Mouse (Mus musculus): ENCODE data around the gene Foxf1. TPM values are rescaled to one million over a fixed set of nuclear protein-coding genes. Genes with fewer than 3 reads are reported as not detected.

The Foxf1 gene
- polyA plus RNA-seq, 1 experiment, result not detected

DNA sequence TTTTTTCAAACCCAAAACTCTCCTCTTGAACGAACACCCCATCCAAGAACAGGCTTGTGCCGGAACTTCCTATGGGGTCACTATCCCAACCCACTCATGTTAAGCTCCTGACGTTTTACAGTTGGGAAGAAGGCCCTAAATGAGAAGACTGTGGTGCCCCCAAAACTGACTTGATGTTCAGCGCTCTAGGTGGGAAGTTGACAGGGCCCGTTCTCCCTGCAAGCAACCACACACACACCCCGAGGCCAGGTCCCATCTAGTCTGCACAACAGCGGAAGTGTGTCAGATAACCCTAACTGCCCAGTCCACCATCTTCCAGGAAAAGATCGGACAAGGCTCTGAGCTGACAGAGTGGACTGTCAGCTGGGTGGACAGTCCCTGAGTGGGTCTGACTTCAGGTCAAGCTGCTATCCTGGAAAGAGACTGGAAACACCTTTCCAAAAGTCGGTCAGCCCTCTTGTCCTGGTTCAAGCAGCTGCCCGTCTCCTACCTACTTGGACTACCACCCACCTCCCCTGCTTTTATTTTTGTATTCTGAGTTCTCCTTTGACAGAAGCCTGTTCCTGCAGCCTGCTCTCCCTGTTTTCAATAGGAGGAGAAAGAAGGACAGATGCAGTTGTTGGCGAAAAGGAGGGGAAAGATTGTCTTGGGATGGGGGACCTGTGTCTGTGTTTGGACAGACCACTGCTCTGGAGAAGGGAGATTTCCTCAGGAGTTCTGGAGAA is 11.6 kb upstream of the Foxf1 start:
- no peak overlapping the region for H3ac ChIP-seq (ENCODE audit: control insufficient read depth, insufficient read length)
- H3K27me3 ChIP-seq (ENCODE audit: control insufficient read depth, insufficient read depth, insufficient read length), result peaks cover 91% of the 10 kb centered on the region
- no peak overlapping the region for H3K4me3 ChIP-seq
- H3K79me2 ChIP-seq (ENCODE audit: control insufficient read depth, insufficient read depth), result no peaks in the 10 kb centered on the region
- no peak overlapping the region for H3K4me2 ChIP-seq (ENCODE audit: low read depth)
- no peaks in the 10 kb centered on the region for H3K36me3 ChIP-seq (ENCODE audit: control insufficient read depth, insufficient read depth)
- no peak for TF ChIP-seq TCF3 (IDR thresholded peaks at IDR 0.05; ENCODE audit: insufficient read length, low read depth)
- no peak for TF ChIP-seq REST (IDR thresholded peaks at IDR 0.05; ENCODE audit: insufficient read depth, insufficient read length)
- TF ChIP-seq USF1 (IDR thresholded peaks at IDR 0.05; ENCODE audit: low read depth), result no peak
- no peak for TF ChIP-seq E2F4 (IDR thresholded peaks at IDR 0.05; ENCODE audit: insufficient read depth)
- TF ChIP-seq SRF (IDR thresholded peaks at IDR 0.05; ENCODE audit: control insufficient read depth, insufficient read length, low read depth), result no peak
- TF ChIP-seq TCF12 (IDR thresholded peaks at IDR 0.05; ENCODE audit: insufficient read depth, poor library complexity, severe bottlenecking), result no peak
- TF ChIP-seq MYOG (IDR thresholded peaks at IDR 0.05; ENCODE audit: control insufficient read depth in 1 of 3, insufficient read depth in 1 of 3, insufficient read length in 2 of 3, low read depth in 2 of 3), result no peak
- TF ChIP-seq MAX (IDR thresholded peaks at IDR 0.05; ENCODE audit: low read depth), result no peak
- TF ChIP-seq CEBPB (IDR thresholded peaks at IDR 0.05; ENCODE audit: insufficient read depth, poor library complexity, severe bottlenecking), result no peak
- TF ChIP-seq POLR2A (IDR thresholded peaks at IDR 0.05; ENCODE audit: insufficient read length, low read depth), result no peak
- no peak for TF ChIP-seq POLR2AphosphoS2 (IDR thresholded peaks at IDR 0.05; ENCODE audit: insufficient read length, low read depth)

DNA sequence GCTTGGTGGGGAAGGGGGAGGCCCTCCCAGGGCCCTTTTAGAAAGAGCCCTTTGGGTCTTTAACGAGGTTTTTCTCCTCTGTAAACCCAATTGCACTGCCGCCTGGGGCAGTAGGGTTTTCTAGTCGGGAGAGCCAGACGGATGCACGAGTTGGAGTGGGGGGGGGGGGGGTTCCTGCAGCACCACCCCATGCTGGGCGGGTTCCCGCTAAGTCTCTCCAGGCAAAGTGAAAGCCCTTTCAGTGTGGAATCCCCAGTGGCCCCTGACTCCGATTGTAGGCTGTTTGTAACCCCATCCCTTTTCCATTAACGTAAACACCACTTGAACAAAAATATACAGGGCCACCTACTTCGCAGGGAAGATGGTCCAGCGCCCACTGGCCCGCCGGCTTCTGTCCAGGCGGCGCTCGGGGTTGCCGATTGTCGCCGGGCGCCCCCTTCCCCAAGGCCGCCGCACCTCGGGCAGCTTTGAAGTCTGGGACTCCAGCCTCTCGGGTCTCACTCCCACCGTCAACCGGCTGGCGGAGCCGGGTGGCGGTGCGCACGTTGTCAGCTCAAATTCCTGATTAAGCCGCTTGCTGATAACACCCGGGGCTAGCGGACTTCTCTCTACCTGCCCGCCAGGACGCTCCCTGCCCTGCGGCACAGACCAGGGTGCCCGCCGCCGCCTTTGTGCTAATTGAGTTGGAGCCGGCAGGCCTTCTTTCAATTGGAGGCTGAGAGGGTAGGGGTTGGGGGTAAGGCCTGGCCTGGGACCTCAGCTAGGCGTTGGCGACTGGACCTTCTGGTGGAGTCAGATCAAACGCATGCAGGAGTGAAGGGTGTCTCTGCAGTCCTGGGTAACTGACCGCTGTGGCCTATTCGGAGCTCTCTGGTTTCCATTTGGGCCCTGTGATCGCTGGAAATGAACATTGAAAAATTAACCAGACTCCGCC is 10.7 kb upstream of the Foxf1 start:
- Histone ChIP-seq H3K27me3 (ENCODE audit: control insufficient read depth, insufficient read depth, insufficient read length) (peaks cover 95% of the 10 kb centered on the region), H3K4me2 (ENCODE audit: low read depth) (no peak overlapping the region), H3K4me3 (no peak overlapping the region), H3K36me3 (ENCODE audit: control insufficient read depth, insufficient read depth) (no peaks in the 10 kb centered on the region), H3K79me2 (ENCODE audit: control insufficient read depth, insufficient read depth) (no peaks in the 10 kb centered on the region), H3ac (ENCODE audit: control insufficient read depth, insufficient read length) (no peak overlapping the region)
- TF ChIP-seq E2F4 (IDR thresholded peaks at IDR 0.05; ENCODE audit: insufficient read depth), result no peak
- no peak for TF ChIP-seq TCF3 (IDR thresholded peaks at IDR 0.05; ENCODE audit: insufficient read length, low read depth)
- no peak for TF ChIP-seq POLR2AphosphoS2 (IDR thresholded peaks at IDR 0.05; ENCODE audit: insufficient read length, low read depth)
- no peak for TF ChIP-seq SRF (IDR thresholded peaks at IDR 0.05; ENCODE audit: control insufficient read depth, insufficient read length, low read depth)
- no peak for TF ChIP-seq USF1 (IDR thresholded peaks at IDR 0.05; ENCODE audit: low read depth)
- no peak for TF ChIP-seq REST (IDR thresholded peaks at IDR 0.05; ENCODE audit: insufficient read depth, insufficient read length)
- no peak for TF ChIP-seq CEBPB (IDR thresholded peaks at IDR 0.05; ENCODE audit: insufficient read depth, poor library complexity, severe bottlenecking)
- TF ChIP-seq TCF12 (IDR thresholded peaks at IDR 0.05; ENCODE audit: insufficient read depth, poor library complexity, severe bottlenecking), result no peak

DNA sequence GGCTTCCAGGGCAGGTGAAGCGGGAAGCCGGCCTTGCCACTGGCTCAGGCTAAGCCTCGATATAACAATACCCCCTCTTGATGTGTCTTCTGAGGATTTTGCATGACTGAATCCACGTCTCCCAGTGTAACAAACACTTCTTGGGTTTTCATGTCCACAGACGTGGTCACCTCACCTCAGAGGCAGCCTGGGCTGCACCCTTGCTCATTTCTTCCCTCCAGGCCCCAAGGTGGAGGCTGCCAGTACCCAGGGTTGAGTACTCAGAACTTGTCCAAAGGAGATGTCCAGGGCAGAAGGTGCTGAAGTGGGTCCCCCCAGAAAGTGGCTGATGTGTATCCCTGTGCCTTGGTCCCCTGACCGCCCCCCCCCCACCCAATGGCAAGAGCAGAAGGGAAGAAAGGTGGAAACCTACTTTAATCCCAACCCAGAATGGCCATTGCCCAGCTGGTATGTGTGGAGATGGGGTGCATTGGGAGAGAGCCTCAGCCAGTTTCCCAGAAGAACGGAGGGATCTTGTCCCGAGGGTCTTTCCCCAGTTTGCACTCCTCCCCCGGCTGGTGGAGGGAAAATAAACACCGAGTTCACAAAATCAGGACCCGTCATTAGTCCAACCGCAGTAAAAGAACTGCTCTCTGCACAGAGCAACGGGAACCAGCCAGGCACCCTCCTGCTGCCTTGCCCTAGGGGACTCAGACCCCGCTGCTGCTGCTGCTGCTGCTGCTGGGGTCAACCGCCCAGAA is 9.9 kb upstream of the Foxf1 start:
- no peak overlapping the region for H3K4me2 ChIP-seq (ENCODE audit: low read depth)
- no peaks in the 10 kb centered on the region for H3K36me3 ChIP-seq (ENCODE audit: control insufficient read depth, insufficient read depth)
- TF ChIP-seq E2F4 (IDR thresholded peaks at IDR 0.05; ENCODE audit: insufficient read depth) (no peak), SRF (IDR thresholded peaks at IDR 0.05; ENCODE audit: control insufficient read depth, insufficient read length, low read depth) (no peak), MYOG (IDR thresholded peaks at IDR 0.05; ENCODE audit: control insufficient read depth in 1 of 3, insufficient read depth in 1 of 3, insufficient read length in 2 of 3, low read depth in 2 of 3) (no peak), POLR2AphosphoS2 (IDR thresholded peaks at IDR 0.05; ENCODE audit: insufficient read length, low read depth) (no peak), MAX (IDR thresholded peaks at IDR 0.05; ENCODE audit: low read depth) (no peak), POLR2A (IDR thresholded peaks at IDR 0.05; ENCODE audit: insufficient read length, low read depth) (no peak), USF1 (IDR thresholded peaks at IDR 0.05; ENCODE audit: low read depth) (no peak), CEBPB (IDR thresholded peaks at IDR 0.05; ENCODE audit: insufficient read depth, poor library complexity, severe bottlenecking) (no peak), REST (IDR thresholded peaks at IDR 0.05; ENCODE audit: insufficient read depth, insufficient read length) (no peak), TCF3 (IDR thresholded peaks at IDR 0.05; ENCODE audit: insufficient read length, low read depth) (no peak), TCF12 (IDR thresholded peaks at IDR 0.05; ENCODE audit: insufficient read depth, poor library complexity, severe bottlenecking) (no peak)
- no peaks in the 10 kb centered on the region for H3K79me2 ChIP-seq (ENCODE audit: control insufficient read depth, insufficient read depth)
- no peak overlapping the region for H3K4me3 ChIP-seq
- H3K27me3 ChIP-seq (ENCODE audit: control insufficient read depth, insufficient read depth, insufficient read length), result peaks cover 91% of the 10 kb centered on the region
- H3ac ChIP-seq (ENCODE audit: control insufficient read depth, insufficient read length), result no peak overlapping the region

DNA sequence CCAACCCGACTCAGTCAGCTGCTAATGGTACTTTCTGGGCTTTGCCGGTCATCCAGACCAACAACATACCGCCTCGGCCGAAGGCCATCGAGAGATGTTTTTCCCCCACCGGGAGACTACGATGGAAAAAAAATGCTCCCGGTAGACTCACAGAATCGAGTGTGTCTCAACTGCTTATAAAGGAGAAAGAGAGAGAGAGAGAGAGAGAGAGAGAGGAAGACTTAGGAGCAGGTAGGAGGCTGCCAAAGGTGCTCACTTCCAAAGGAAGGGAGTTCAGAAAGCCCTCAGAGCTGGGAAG is 9.4 kb upstream of the Foxf1 start:
- H3K4me3 ChIP-seq, result no peak overlapping the region
- no peaks in the 10 kb centered on the region for H3K79me2 ChIP-seq (ENCODE audit: control insufficient read depth, insufficient read depth)
- H3K36me3 ChIP-seq (ENCODE audit: control insufficient read depth, insufficient read depth), result no peaks in the 10 kb centered on the region
- H3K27me3 ChIP-seq (ENCODE audit: control insufficient read depth, insufficient read depth, insufficient read length), result peaks cover 87% of the 10 kb centered on the region
- no peak overlapping the region for H3ac ChIP-seq (ENCODE audit: control insufficient read depth, insufficient read length)
- no peak overlapping the region for H3K4me2 ChIP-seq (ENCODE audit: low read depth)
- no peak for TF ChIP-seq E2F4 (IDR thresholded peaks at IDR 0.05; ENCODE audit: insufficient read depth)
- no peak for TF ChIP-seq CEBPB (IDR thresholded peaks at IDR 0.05; ENCODE audit: insufficient read depth, poor library complexity, severe bottlenecking)
- no peak for TF ChIP-seq MYOD1 (IDR thresholded peaks at IDR 0.05; ENCODE audit: control insufficient read depth in 1 of 3, insufficient read length in 2 of 3, low read depth in 2 of 3)
- TF ChIP-seq MAX (IDR thresholded peaks at IDR 0.05; ENCODE audit: low read depth), result no peak
- TF ChIP-seq TCF3 (IDR thresholded peaks at IDR 0.05; ENCODE audit: insufficient read length, low read depth), result no peak
- TF ChIP-seq POLR2AphosphoS2 (IDR thresholded peaks at IDR 0.05; ENCODE audit: insufficient read length, low read depth), result no peak
- no peak for TF ChIP-seq MYOG (IDR thresholded peaks at IDR 0.05; ENCODE audit: control insufficient read depth in 1 of 3, insufficient read depth in 1 of 3, insufficient read length in 2 of 3, low read depth in 2 of 3)
- TF ChIP-seq POLR2A (IDR thresholded peaks at IDR 0.05; ENCODE audit: insufficient read length, low read depth), result no peak
- no peak for TF ChIP-seq SRF (IDR thresholded peaks at IDR 0.05; ENCODE audit: control insufficient read depth, insufficient read length, low read depth)
- no peak for TF ChIP-seq TCF12 (IDR thresholded peaks at IDR 0.05; ENCODE audit: insufficient read depth, poor library complexity, severe bottlenecking)
- no peak for TF ChIP-seq USF1 (IDR thresholded peaks at IDR 0.05; ENCODE audit: low read depth)
- no peak for TF ChIP-seq REST (IDR thresholded peaks at IDR 0.05; ENCODE audit: insufficient read depth, insufficient read length)
